ENCODE assay signal across 8 mouse cellular contexts in genomic region chr17:32108320-32109011, GRCm38 (mm10). TPM values are rescaled to one million over a fixed set of nuclear protein-coding genes. Genes with fewer than 3 reads are reported as not detected.
DNase-seq lines count a peak whose midpoint lies in the region; ATAC-seq and TF ChIP-seq lines count a peak whose summit lies in the region.
"Not testable (repeated sequence)": the region's sequence is repeated elsewhere in the genome, so short reads cannot be mapped to it uniquely, and the experiment has no call there.
"Had no signal": no experiment of that assay in that cellular context is flagged by ENCODE, and none has a peak within 500 bp of the region (broad histone marks: within the 10 kb centered on the region; RNA-seq: fewer than 3 reads in every experiment).

No protein-coding gene starts in this region.

- H3K4me3 ChIP-seq in erythroblast, embryonic 14.5 days (replicated peaks), result peak overlapping the region; percentile 28
- H3K4me3 ChIP-seq in kidney, adult 2 months (ENCODE audit: insufficient read depth, low read depth, low read length); liver, embryonic 13.5 days (replicated peaks): not testable (repeated sequence)

- peaks cover 88% of the 10 kb centered on the region for H3K4me1 ChIP-seq in erythroblast, embryonic 14.5 days (ENCODE audit: control insufficient read depth)
- not testable (repeated sequence) for H3K4me1 ChIP-seq in kidney, adult 2 months (ENCODE audit: control insufficient read depth, insufficient read depth, low read length)
- peaks cover 86% of the 10 kb centered on the region for H3K4me1 ChIP-seq in liver, embryonic 13.5 days (replicated peaks)

- H3K4me2 ChIP-seq in liver, embryonic 13.5 days, result peak overlapping the region; percentile 54

- not testable (repeated sequence) for H3K27ac ChIP-seq in kidney, adult 2 months (ENCODE audit: insufficient read depth, low read depth, low read length)
- peak overlapping the region; percentile 98 for H3K27ac ChIP-seq in liver, embryonic 13.5 days

- not testable (repeated sequence) for TF ChIP-seq POLR2A in kidney, adult 2 months (IDR thresholded peaks at IDR 0.05; ENCODE audit: low read depth, low read length)

- peaks cover 21% of the 10 kb centered on the region for H3K36me3 ChIP-seq in erythroblast, embryonic 14.5 days (ENCODE audit: control insufficient read depth)
- H3K36me3 ChIP-seq in kidney, adult 2 months (ENCODE audit: control insufficient read depth, insufficient read depth, low read length); liver, embryonic 13.5 days: not testable (repeated sequence)

- peak; percentile 65 for ATAC-seq in liver, embryonic 13.5 days (ENCODE audit: low read depth)
- 0 out of 2 replicates have a peak, but pooled peaks have one; percentile 29 for ATAC-seq in megakaryocyte progenitor cell, adult 5-6 weeks (replicated peaks; ENCODE audit: poor library complexity)

- peak; percentile 44 for DNase-seq in Muller cell, postnatal 12 days (ENCODE audit: inconsistent ontology term)
- peak; percentile 80 for DNase-seq in c-Kit-negative CD71-positive TER-119-positive erythroid progenitor cells, embryonic 14.5 days (ENCODE audit: low read depth, low spot score)
- DNase-seq in kidney, adult 2 months, result peak; percentile 59
- DNase-seq in liver, embryonic 13.5 days, result peak; percentile 83
- DNase-seq in yolk sac, embryonic 10.5 days (ENCODE audit: low spot score), result peak; percentile 77

- WGBS in kidney, adult 2 months, result 46% methylated on average over 5 of the region's 5 CpGs
- WGBS in liver, embryonic 13.5 days (ENCODE audit: insufficient replicate concordance), result 33% methylated on average over 5 of the region's 5 CpGs

- H3K27me3 ChIP-seq in erythroblast, embryonic 14.5 days (ENCODE audit: control insufficient read depth); kidney, adult 2 months (replicated peaks; ENCODE audit: control insufficient read depth, insufficient read depth, low read length); liver, embryonic 13.5 days: not testable (repeated sequence)

- H3K9ac ChIP-seq in liver, embryonic 13.5 days, result peak overlapping the region; percentile 67

- TF ChIP-seq CTCF in kidney, adult 2 months (conservative IDR thresholded peaks at IDR 0.05; ENCODE audit: insufficient read depth, insufficient read length, low read depth, low read length), result not testable (repeated sequence)

- H3K9me3 ChIP-seq in erythroblast, embryonic 14.5 days (ENCODE audit: control insufficient read depth, low read length); liver, embryonic 13.5 days (replicated peaks): not testable (repeated sequence)

RNA-seq across cellular contexts. Expression of gene Notch3, which starts 58.2 kb away (rescaled TPM):
- 0.01 TPM in 1 of 2 replicates, not detected in the other for polyA plus RNA-seq in erythroblast, embryonic 14.5 days (2012)
- polyA plus RNA-seq in kidney, adult 2 months (2012; rRNA removed), result 12.0 and 16.9 TPM in 2 replicates
- 0.45 and 0.48 TPM in 2 replicates for polyA plus RNA-seq in liver, embryonic 13.5 days (2015; fragmentation: Nextera tagmentation; extraction: Ambion mirVana)
- 0.02 TPM in 1 of 2 replicates, not detected in the other for total RNA-seq in megakaryocyte progenitor cell, adult 5-6 weeks (2015)
- total RNA-seq in megakaryocyte progenitor cell, adult 5-6 weeks (2017), result not detected in 2 replicates
- total RNA-seq: granulocyte monocyte progenitor cell, adult 5-6 weeks had no signal
